Mouse (Mus musculus) MEL (cell line): ENCODE measurements around the gene 9130204L05Rik. TPM values are rescaled to one million over a fixed set of nuclear protein-coding genes. Genes with fewer than 3 reads are reported as not detected.
A peak's percentile ranks its signal among the peaks of the same experiment; 100 is the strongest.

Source experiments
- DNase-seq: peaks from one replicate; pipeline ENCODE4 v3.0.0; 2011; ENCODE audit warnings: low read depth, low spot score
- H3K27ac ChIP-seq: 2 replicates; pipeline ENCODE4 v1.5.1; 2012; ENCODE audit warnings: low read depth, mild to moderate bottlenecking, control low read depth, low read length, moderate library complexity; ENCODE audit not compliant: control insufficient read depth
- H3K27me3 ChIP-seq, 2 experiments: fragments of 150-350 bp in 1 of 2; sonication (generic) in 1 of 2; 2 replicates each; pipeline ENCODE4 v1.6.1; 2012; ENCODE audit warnings: low read length in 2 of 2, mild to moderate bottlenecking in 2 of 2, improper control_type of control experiment in 1 of 2, moderate library complexity in 1 of 2; ENCODE audit not compliant: insufficient read depth in 2 of 2, control insufficient read depth in 1 of 2
- H3K36me3 ChIP-seq, 2 experiments: 2 replicates each; pipeline ENCODE4 v1.6.1; 2012 to 2014; ENCODE audit warnings: low read length in 2 of 2, improper control_type of control experiment in 1 of 2, inconsistent platforms in 1 of 2, mild to moderate bottlenecking in 1 of 2; ENCODE audit not compliant: insufficient read depth in 2 of 2, control insufficient read depth in 1 of 2
- H3K4me1 ChIP-seq, 2 experiments: fragments of 150-350 bp in 1 of 2; sonication (generic) in 1 of 2; 2 replicates each; pipeline ENCODE4 v1.6.1; 2012; ENCODE audit warnings: low read length in 2 of 2, improper control_type of control experiment in 1 of 2, mild to moderate bottlenecking in 1 of 2; ENCODE audit not compliant: insufficient read depth in 2 of 2, control insufficient read depth in 1 of 2
- H3K4me3 ChIP-seq, 2 experiments: fragments of 150-350 bp in 1 of 2; sonication (generic) in 1 of 2; 2 replicates each; pipeline ENCODE4 v1.5.1; 2012; ENCODE audit warnings: low read depth in 2 of 2, low read length in 2 of 2, mild to moderate bottlenecking in 2 of 2, moderate library complexity in 2 of 2, control low read depth in 1 of 2, improper control_type of control experiment in 1 of 2; ENCODE audit not compliant: control insufficient read depth in 1 of 2, insufficient read depth in 1 of 2
- H3K79me2 ChIP-seq: 2 replicates; pipeline ENCODE4 v1.6.1; 2012; ENCODE audit warnings: mild to moderate bottlenecking, low read length, moderate library complexity; ENCODE audit not compliant: control insufficient read depth, poor library complexity, insufficient read depth
- H3K9ac ChIP-seq: 2 replicates; pipeline ENCODE4 v1.6.1; 2012; ENCODE audit warnings: low read depth, mild to moderate bottlenecking, control low read depth, low read length, moderate library complexity; ENCODE audit not compliant: control insufficient read depth, poor library complexity, severe bottlenecking
- H3K9me3 ChIP-seq: fragments of 150-350 bp; sonication (generic); replicated peaks from 2 replicates; pipeline ENCODE4 v1.6.1; 2012; ENCODE audit warnings: mild to moderate bottlenecking, low read length, improper control_type of control experiment, moderate library complexity; ENCODE audit not compliant: insufficient read depth
- CTCF ChIP-seq, 3 experiments: IDR thresholded peaks in 2 of 3; conservative IDR thresholded peaks in 1 of 3; 2 replicates each; pipeline ENCODE4 v1.5.1; 2011 to 2012; ENCODE audit warnings: low read length in 3 of 3, low read depth in 2 of 3, mild to moderate bottlenecking in 2 of 3, improper control_type of control experiment in 1 of 3, inconsistent platforms in 1 of 3, mixed read lengths in 1 of 3, moderate library complexity in 1 of 3; ENCODE audit not compliant: control insufficient read depth in 1 of 3, insufficient read depth in 1 of 3, poor library complexity in 1 of 3, severe bottlenecking in 1 of 3
- MAX ChIP-seq: IDR thresholded peaks from 2 replicates; pipeline ENCODE4 v1.6.1; 2011; ENCODE audit warnings: low read length, improper control_type of control experiment
- MAZ ChIP-seq: IDR thresholded peaks from 2 replicates; pipeline ENCODE4 v1.6.1; 2012; ENCODE audit warnings: low read depth, mild to moderate bottlenecking, inconsistent platforms, low read length, improper control_type of control experiment
- MEF2A ChIP-seq: IDR thresholded peaks from 2 replicates; pipeline ENCODE4 v1.6.1; 2014; ENCODE audit warnings: low read depth, mild to moderate bottlenecking, inconsistent platforms, low read length, improper control_type of control experiment; ENCODE audit not compliant: poor library complexity, insufficient replicate concordance, severe bottlenecking; ENCODE audit errors: extremely low read depth
- POLR2AphosphoS5 ChIP-seq: IDR thresholded peaks from 2 replicates; pipeline ENCODE4 v1.6.1; 2012; ENCODE audit warnings: low read depth, borderline replicate concordance, mild to moderate bottlenecking, inconsistent platforms, low read length, moderate library complexity, mixed read lengths
- RAD21 ChIP-seq: IDR thresholded peaks from 2 replicates; pipeline ENCODE4 v1.6.1; 2011; ENCODE audit warnings: mild to moderate bottlenecking, low read depth, low read length, improper control_type of control experiment
- SMC3 ChIP-seq: IDR thresholded peaks from 2 replicates; pipeline ENCODE4 v1.6.1; 2011; ENCODE audit warnings: low read depth, low read length, improper control_type of control experiment
- polyA plus RNA-seq, 2 experiments: library from polyadenylated mRNA; stranded (reverse) in 1 of 2; unstranded in 1 of 2; fragments of >175 nt in 1 of 2; fragments of >200 nt in 1 of 2; gene quantifications; 2 replicates each; pipeline versions ENCODE4 v1.2.1 to v1.2.4; 2012; ENCODE audit warnings: low replicate concordance in 2 of 2, low read depth in 1 of 2; ENCODE audit not compliant: insufficient read length in 2 of 2, insufficient read depth in 1 of 2, missing spikeins in 1 of 2
- total RNA-seq: library from RNA; depleted of rRNA; stranded (reverse); fragments of 300-350 nt; gene quantifications from 2 replicates; pipeline ENCODE4 v1.2.3, GENCODE M21; 2012

9130204L05Rik gene
- total and polyA plus RNA-seq, 3 experiments: not detected

- Histone ChIP-seq H3K9ac (no peak overlapping the region), H3K36me3 (no peaks in the 10 kb centered on the region), H3K27me3 (no peaks in the 10 kb centered on the region), H3K9me3 (no peaks in the 10 kb centered on the region), H3K27ac (no peak overlapping the region), H3K4me1 (no peaks in the 10 kb centered on the region), H3K4me3 (no peak overlapping the region), H3K79me2 (no peaks in the 10 kb centered on the region)
- TF ChIP-seq SMC3 (peak; percentile 33), MAZ (no peak), CTCF (IDR thresholded peaks at IDR 0.05 in 2 of 3, conservative IDR thresholded peaks at IDR 0.05 in 1 of 3; ENCODE audit: control insufficient read depth in 1 of 3, insufficient read depth in 1 of 3, low read depth in 2 of 3, low read length in 3 of 3, poor library complexity in 1 of 3, severe bottlenecking in 1 of 3) (peak; percentile 12 to 47 (median 47); a peak in 4 of 6 replicates), RAD21 (peak; percentile 25)
- DNase-seq: peak; percentile 44
Measured at GRCm38 (mm10) chr3:91059211-91059610, 31.4 kb downstream of the 9130204L05Rik start.

GRCm38 (mm10) chr3:91052654-91053053 is 37.9 kb downstream of the 9130204L05Rik start:
- no peaks in the 10 kb centered on the region for H3K79me2 ChIP-seq
- H3K27me3 ChIP-seq: no peaks in the 10 kb centered on the region
- TF ChIP-seq MAX (no peak), POLR2AphosphoS5 (no peak), RAD21 (no peak; the same call in 1 of the 2 replicates), SMC3 (0 out of 2 replicates have a peak, but pooled peaks have one; percentile 9), MEF2A (no peak), CTCF (IDR thresholded peaks at IDR 0.05 in 2 of 3, conservative IDR thresholded peaks at IDR 0.05 in 1 of 3; ENCODE audit: control insufficient read depth in 1 of 3, insufficient read depth in 1 of 3, low read depth in 2 of 3, low read length in 3 of 3, poor library complexity in 1 of 3, severe bottlenecking in 1 of 3) (peak in 2 of 3 experiments; percentile 6 to 23; a peak in 2 of 6 replicates)
- no peak overlapping the region for H3K4me3 ChIP-seq
- H3K9me3 ChIP-seq: no peaks in the 10 kb centered on the region
- no peak overlapping the region for H3K9ac ChIP-seq
- H3K27ac ChIP-seq: no peak overlapping the region
- peak; percentile 8 for DNase-seq
- H3K36me3 ChIP-seq: no peaks in the 10 kb centered on the region
- H3K4me1 ChIP-seq: no peaks in the 10 kb centered on the region
